Mouse (Mus musculus): ENCODE results near the gene Gxylt2. TPM values are rescaled to one million over a fixed set of nuclear protein-coding genes. Genes with fewer than 3 reads are reported as not detected.

The Gxylt2 gene
- polyA plus RNA-seq, 1 experiment from 2014 or later = 9.9 TPM

- Histone ChIP-seq H3K27me3 (ENCODE audit: insufficient read depth, low read length) (no peaks in the 10 kb centered on the region), H3K4me2 (ENCODE audit: low read length) (peak overlapping the region; percentile 58), H3K36me3 (ENCODE audit: insufficient read depth, low read length) (peaks cover 10% of the 10 kb centered on the region; the same call in 1 of the 2 replicates), H3K27ac (peak overlapping the region; percentile 87), H3K9ac (ENCODE audit: low read depth, low read length) (peak overlapping the region; percentile 91), H3K4me3 (replicated peaks; ENCODE audit: low read depth, low read length) (peak overlapping the region; percentile 83), H3K9me3 (replicated peaks; ENCODE audit: low read length) (no peaks in the 10 kb centered on the region), H3K4me1 (replicated peaks; ENCODE audit: insufficient read depth, low read length) (no peaks in the 10 kb centered on the region)
- DNase-seq (ENCODE audit: low spot score) (peak; percentile 64), ATAC-seq (replicated peaks; ENCODE audit: low FRiP score, low read depth) (peak; percentile 87)
- peak; percentile 60 for TF ChIP-seq CTCF (IDR thresholded peaks at IDR 0.05; ENCODE audit: low read depth)
- WGBS = under 1% methylated on average over 68 of the region's 72 CpGs
Measured at GRCm38 (mm10) chr6:100833811-100834481, 129.4 kb downstream of the Gxylt2 start.

GRCm38 (mm10) chr6:100834489-100835160 is 130.1 kb downstream of the Gxylt2 start:
- H3K4me2 ChIP-seq (ENCODE audit: low read length) = peak overlapping the region; percentile 58
- ATAC-seq (replicated peaks; ENCODE audit: low FRiP score, low read depth) = no peak
- DNase-seq (ENCODE audit: low spot score) = no peak
- 22% methylated on average over 9 of the region's 9 CpGs for WGBS
- no peaks in the 10 kb centered on the region for H3K9me3 ChIP-seq (replicated peaks; ENCODE audit: low read length)
- no peaks in the 10 kb centered on the region for H3K27me3 ChIP-seq (ENCODE audit: insufficient read depth, low read length)
- H3K36me3 ChIP-seq (ENCODE audit: insufficient read depth, low read length) = peaks cover 10% of the 10 kb centered on the region; the same call in 1 of the 2 replicates
- H3K9ac ChIP-seq (ENCODE audit: low read depth, low read length) = peak overlapping the region; percentile 91; the same call in 1 of the 2 replicates
- H3K27ac ChIP-seq = no peak overlapping the region
- TF ChIP-seq CTCF (IDR thresholded peaks at IDR 0.05; ENCODE audit: low read depth) = no peak
- peak overlapping the region; percentile 83 for H3K4me3 ChIP-seq (replicated peaks; ENCODE audit: low read depth, low read length)
- H3K4me1 ChIP-seq (replicated peaks; ENCODE audit: insufficient read depth, low read length) = no peaks in the 10 kb centered on the region

- Histone ChIP-seq H3K36me3 (ENCODE audit: insufficient read depth, low read length) (peaks cover 17% of the 10 kb centered on the region; the same call in 1 of the 2 replicates), H3K4me3 (replicated peaks; ENCODE audit: low read depth, low read length) (no peak overlapping the region), H3K9me3 (replicated peaks; ENCODE audit: low read length) (no peaks in the 10 kb centered on the region), H3K4me1 (replicated peaks; ENCODE audit: insufficient read depth, low read length) (no peaks in the 10 kb centered on the region), H3K27ac (no peak overlapping the region), H3K27me3 (ENCODE audit: insufficient read depth, low read length) (no peaks in the 10 kb centered on the region), H3K9ac (ENCODE audit: low read depth, low read length) (no peak overlapping the region), H3K4me2 (ENCODE audit: low read length) (no peak overlapping the region)
- DNase-seq (ENCODE audit: low spot score) (no peak), ATAC-seq (replicated peaks; ENCODE audit: low FRiP score, low read depth) (no peak)
- WGBS = 88% methylated on average over 4 of the region's 4 CpGs
- TF ChIP-seq CTCF (IDR thresholded peaks at IDR 0.05; ENCODE audit: low read depth) = no peak
Measured at GRCm38 (mm10) chr6:100845058-100845457, 140.5 kb downstream of the Gxylt2 start.

- Histone ChIP-seq H3K27ac (no peak overlapping the region), H3K9me3 (replicated peaks; ENCODE audit: low read length) (no peaks in the 10 kb centered on the region), H3K9ac (ENCODE audit: low read depth, low read length) (no peak overlapping the region), H3K27me3 (ENCODE audit: insufficient read depth, low read length) (no peaks in the 10 kb centered on the region), H3K4me1 (replicated peaks; ENCODE audit: insufficient read depth, low read length) (no peaks in the 10 kb centered on the region), H3K36me3 (ENCODE audit: insufficient read depth, low read length) (0 out of 2 replicates have a peak, but pooled peaks cover 5% of the 10 kb centered on the region), H3K4me2 (ENCODE audit: low read length) (no peak overlapping the region), H3K4me3 (replicated peaks; ENCODE audit: low read depth, low read length) (no peak overlapping the region)
- 76% methylated on average over 5 of the region's 5 CpGs for WGBS
- no peak for TF ChIP-seq CTCF (IDR thresholded peaks at IDR 0.05; ENCODE audit: low read depth)
- ATAC-seq (replicated peaks; ENCODE audit: low FRiP score, low read depth) (no peak), DNase-seq (ENCODE audit: low spot score) (no peak)
Measured at GRCm38 (mm10) chr6:100847264-100847663, 142.7 kb downstream of the Gxylt2 start.

- no peak for DNase-seq (ENCODE audit: low spot score)
- Histone ChIP-seq H3K9me3 (replicated peaks; ENCODE audit: low read length) (no peaks in the 10 kb centered on the region), H3K36me3 (ENCODE audit: insufficient read depth, low read length) (0 out of 2 replicates have a peak, but pooled peaks cover 4% of the 10 kb centered on the region), H3K9ac (ENCODE audit: low read depth, low read length) (no peak overlapping the region), H3K4me3 (replicated peaks; ENCODE audit: low read depth, low read length) (no peak overlapping the region), H3K4me1 (replicated peaks; ENCODE audit: insufficient read depth, low read length) (no peaks in the 10 kb centered on the region), H3K27ac (no peak overlapping the region), H3K4me2 (ENCODE audit: low read length) (no peak overlapping the region), H3K27me3 (ENCODE audit: insufficient read depth, low read length) (no peaks in the 10 kb centered on the region)
- no peak for ATAC-seq (replicated peaks; ENCODE audit: low FRiP score, low read depth)
- 80% methylated on average over 9 of the region's 9 CpGs for WGBS
- TF ChIP-seq CTCF (IDR thresholded peaks at IDR 0.05; ENCODE audit: low read depth) = no peak
Measured at GRCm38 (mm10) chr6:100848682-100849375, 144.3 kb downstream of the Gxylt2 start.

GRCm38 (mm10) chr6:100850671-100851081 is 146.1 kb downstream of the Gxylt2 start:
- Histone ChIP-seq H3K27me3 (ENCODE audit: insufficient read depth, low read length) (no peaks in the 10 kb centered on the region), H3K4me2 (ENCODE audit: low read length) (no peak overlapping the region), H3K9ac (ENCODE audit: low read depth, low read length) (no peak overlapping the region), H3K27ac (no peak overlapping the region), H3K4me3 (replicated peaks; ENCODE audit: low read depth, low read length) (no peak overlapping the region), H3K36me3 (ENCODE audit: insufficient read depth, low read length) (0 out of 2 replicates have a peak, but pooled peaks cover 4% of the 10 kb centered on the region), H3K9me3 (replicated peaks; ENCODE audit: low read length) (no peaks in the 10 kb centered on the region), H3K4me1 (replicated peaks; ENCODE audit: insufficient read depth, low read length) (no peaks in the 10 kb centered on the region)
- ATAC-seq (replicated peaks; ENCODE audit: low FRiP score, low read depth) = no peak
- no peak for TF ChIP-seq CTCF (IDR thresholded peaks at IDR 0.05; ENCODE audit: low read depth)
- 84% methylated on average over 9 of the region's 9 CpGs for WGBS
- no peak for DNase-seq (ENCODE audit: low spot score)
